Mouse (Mus musculus): ENCODE measurements around the gene Tmem163. TPM values are rescaled to one million over a fixed set of nuclear protein-coding genes. Genes with fewer than 3 reads are reported as not detected.

Tmem163 gene
- polyA plus RNA-seq, 1 experiment from 2014 or later, result 0.62 TPM

DNA sequence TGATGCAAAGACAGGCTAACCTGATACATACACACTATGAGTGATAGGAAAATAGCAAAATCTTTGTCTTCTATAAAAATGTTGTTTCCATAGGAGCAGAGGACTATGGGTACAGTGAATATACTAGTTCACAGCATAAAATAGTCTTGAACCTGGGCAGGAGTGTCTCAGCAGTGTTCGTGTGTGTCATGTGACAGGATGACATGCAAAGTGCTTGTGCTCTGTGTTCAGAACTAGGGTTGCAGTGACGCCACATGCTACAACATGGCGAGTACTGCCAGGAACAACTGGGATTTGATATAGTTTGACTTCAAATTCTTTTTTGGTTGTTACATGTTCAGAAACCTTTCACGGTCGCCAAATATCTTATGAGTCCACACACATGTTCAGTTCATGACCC lies 92.3 kb downstream of the Tmem163 start:
- H3K4me2 ChIP-seq (replicated peaks; ENCODE audit: low read depth, low read length), result no peak overlapping the region
- H3K27ac ChIP-seq (ENCODE audit: low read depth, low read length), result no peak overlapping the region
- H3K36me3 ChIP-seq (ENCODE audit: control insufficient read depth, insufficient read depth, low read length), result no peaks in the 10 kb centered on the region
- peaks cover 9% of the 10 kb centered on the region; the same call in 1 of the 2 replicates for H3K27me3 ChIP-seq (ENCODE audit: control insufficient read depth, insufficient read depth, low read length)
- H3K9me3 ChIP-seq (ENCODE audit: control insufficient read depth, low read length), result no peaks in the 10 kb centered on the region; the same call in 1 of the 2 replicates
- no peaks in the 10 kb centered on the region for H3K4me1 ChIP-seq (ENCODE audit: control insufficient read depth, insufficient read depth, low read length)
- no peak overlapping the region for H3K4me3 ChIP-seq (ENCODE audit: low read length)
- 89% methylated on average over 5 of the region's 5 CpGs for WGBS
- ATAC-seq (ENCODE audit: low FRiP score, low TSS enrichment), result no peak
- no peak overlapping the region for H3K9ac ChIP-seq (ENCODE audit: low read depth, low read length)

DNA sequence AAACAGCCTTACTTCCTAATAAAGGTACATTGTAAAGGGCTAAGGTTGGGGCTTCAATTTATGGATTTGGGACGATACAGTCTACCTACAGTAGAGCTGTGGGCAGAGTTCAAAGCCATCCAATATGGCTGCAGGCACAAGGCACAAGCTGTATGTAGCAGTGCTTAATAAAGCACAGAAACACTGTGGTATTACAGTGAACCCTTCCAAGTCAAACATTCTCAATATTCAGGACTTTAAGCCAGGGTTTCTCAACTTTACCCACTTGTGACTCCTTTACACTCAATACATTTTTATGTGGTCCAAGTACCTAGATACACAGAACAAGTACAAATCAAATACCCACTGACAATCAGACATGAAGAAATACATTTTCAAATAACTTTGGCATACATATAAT lies 93.2 kb downstream of the Tmem163 start:
- no peak for ATAC-seq (ENCODE audit: low FRiP score, low TSS enrichment)
- Histone ChIP-seq H3K4me2 (replicated peaks; ENCODE audit: low read depth, low read length) (no peak overlapping the region), H3K9ac (ENCODE audit: low read depth, low read length) (no peak overlapping the region), H3K27ac (ENCODE audit: low read depth, low read length) (no peak overlapping the region), H3K36me3 (ENCODE audit: control insufficient read depth, insufficient read depth, low read length) (no peaks in the 10 kb centered on the region), H3K4me3 (ENCODE audit: low read length) (no peak overlapping the region), H3K4me1 (ENCODE audit: control insufficient read depth, insufficient read depth, low read length) (no peaks in the 10 kb centered on the region), H3K9me3 (ENCODE audit: control insufficient read depth, low read length) (no peaks in the 10 kb centered on the region; the same call in 1 of the 2 replicates), H3K27me3 (ENCODE audit: control insufficient read depth, insufficient read depth, low read length) (peaks cover 12% of the 10 kb centered on the region; the same call in 1 of the 2 replicates)
- 83% methylated on average over 1 of the region's 1 CpGs for WGBS

DNA sequence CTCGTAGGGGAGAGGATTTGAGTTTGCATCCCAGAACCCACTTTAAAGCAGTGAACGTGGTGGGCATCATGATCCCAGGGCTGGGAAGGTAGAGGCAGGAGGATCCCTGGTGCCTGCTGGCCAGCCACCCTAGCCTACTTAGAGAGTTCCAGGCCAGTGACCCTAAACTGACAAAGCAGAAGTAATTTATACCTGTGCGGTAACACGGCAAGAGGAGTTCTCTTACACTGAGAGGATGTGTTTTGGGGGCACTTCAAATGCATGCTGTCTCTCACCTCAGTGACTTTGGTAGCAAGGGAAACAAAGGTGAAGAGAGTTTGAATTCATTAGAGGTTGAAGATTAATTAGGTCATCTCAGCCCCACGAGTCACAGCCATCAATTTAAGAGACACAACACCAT lies 101.4 kb downstream of the Tmem163 start:
- no peaks in the 10 kb centered on the region for H3K36me3 ChIP-seq (ENCODE audit: control insufficient read depth, insufficient read depth, low read length)
- WGBS, result 32% methylated on average over 5 of the region's 5 CpGs
- H3K4me2 ChIP-seq (replicated peaks; ENCODE audit: low read depth, low read length), result no peak overlapping the region
- H3K9ac ChIP-seq (ENCODE audit: low read depth, low read length), result no peak overlapping the region
- no peaks in the 10 kb centered on the region for H3K9me3 ChIP-seq (ENCODE audit: control insufficient read depth, low read length)
- H3K4me3 ChIP-seq (ENCODE audit: low read length), result no peak overlapping the region
- no peak overlapping the region for H3K27ac ChIP-seq (ENCODE audit: low read depth, low read length)
- ATAC-seq (ENCODE audit: low FRiP score, low TSS enrichment), result peak; percentile 72; the same call in 1 of the 2 replicates
- H3K4me1 ChIP-seq (ENCODE audit: control insufficient read depth, insufficient read depth, low read length), result no peaks in the 10 kb centered on the region
- H3K27me3 ChIP-seq (ENCODE audit: control insufficient read depth, insufficient read depth, low read length), result peaks cover 17% of the 10 kb centered on the region; the same call in 1 of the 2 replicates

DNA sequence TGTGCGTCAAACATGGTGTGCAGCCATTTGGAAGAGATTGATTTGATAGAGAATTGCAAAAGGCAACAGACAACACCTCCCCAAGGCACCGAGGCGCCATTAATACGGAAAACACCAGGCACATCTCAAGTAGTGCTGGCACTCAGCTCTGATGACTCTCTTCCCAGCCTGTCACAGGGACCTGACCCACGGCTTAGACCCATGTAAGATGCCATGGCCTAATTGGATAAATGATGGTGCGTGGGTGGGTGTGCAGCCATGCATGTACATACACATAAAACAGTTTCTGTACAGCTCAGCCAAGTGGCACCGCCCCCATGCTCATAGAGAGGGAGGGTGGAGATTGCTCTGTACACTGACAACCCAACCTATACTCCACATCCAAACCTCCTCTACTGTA lies 102.3 kb downstream of the Tmem163 start:
- peaks cover 15% of the 10 kb centered on the region; the same call in 1 of the 2 replicates for H3K27me3 ChIP-seq (ENCODE audit: control insufficient read depth, insufficient read depth, low read length)
- H3K27ac ChIP-seq (ENCODE audit: low read depth, low read length), result no peak overlapping the region
- no peaks in the 10 kb centered on the region for H3K4me1 ChIP-seq (ENCODE audit: control insufficient read depth, insufficient read depth, low read length)
- 30% methylated on average over 7 of the region's 7 CpGs for WGBS
- peak; percentile 93 for ATAC-seq (ENCODE audit: low FRiP score, low TSS enrichment)
- no peaks in the 10 kb centered on the region for H3K9me3 ChIP-seq (ENCODE audit: control insufficient read depth, low read length)
- H3K4me3 ChIP-seq (ENCODE audit: low read length), result no peak overlapping the region
- H3K9ac ChIP-seq (ENCODE audit: low read depth, low read length), result no peak overlapping the region
- H3K36me3 ChIP-seq (ENCODE audit: control insufficient read depth, insufficient read depth, low read length), result no peaks in the 10 kb centered on the region
- peak overlapping the region; percentile 9; the same call in 1 of the 2 replicates for H3K4me2 ChIP-seq (replicated peaks; ENCODE audit: low read depth, low read length)

DNA sequence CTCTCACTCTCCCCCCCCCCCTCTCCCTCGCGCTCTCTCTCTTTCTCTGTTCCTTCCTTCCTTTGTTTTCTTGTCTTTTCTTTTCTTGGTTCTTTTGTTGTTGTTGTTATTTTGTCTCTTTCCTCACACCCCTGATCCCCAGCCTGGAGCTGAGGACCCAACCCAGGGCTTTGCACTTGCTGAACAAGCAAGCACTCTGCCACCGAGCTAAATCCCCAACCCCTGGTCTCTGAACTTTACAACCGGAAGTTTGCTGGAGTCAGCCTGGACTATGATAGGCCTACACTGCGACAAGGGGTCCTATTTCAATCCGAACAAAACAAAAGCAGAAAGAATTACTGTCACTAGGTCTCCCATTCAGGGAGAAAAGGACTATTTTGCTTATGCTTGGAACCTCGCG lies 102.8 kb downstream of the Tmem163 start:
- Histone ChIP-seq H3K27ac (ENCODE audit: low read depth, low read length) (no peak overlapping the region), H3K36me3 (ENCODE audit: control insufficient read depth, insufficient read depth, low read length) (no peaks in the 10 kb centered on the region), H3K4me1 (ENCODE audit: control insufficient read depth, insufficient read depth, low read length) (no peaks in the 10 kb centered on the region), H3K9ac (ENCODE audit: low read depth, low read length) (no peak overlapping the region), H3K9me3 (ENCODE audit: control insufficient read depth, low read length) (no peaks in the 10 kb centered on the region), H3K4me2 (replicated peaks; ENCODE audit: low read depth, low read length) (peak overlapping the region; percentile 9; the same call in 1 of the 2 replicates), H3K27me3 (ENCODE audit: control insufficient read depth, insufficient read depth, low read length) (peaks cover 14% of the 10 kb centered on the region; the same call in 1 of the 2 replicates), H3K4me3 (ENCODE audit: low read length) (no peak overlapping the region)
- 23% methylated on average over 8 of the region's 8 CpGs for WGBS
- ATAC-seq (ENCODE audit: low FRiP score, low TSS enrichment), result no peak

DNA sequence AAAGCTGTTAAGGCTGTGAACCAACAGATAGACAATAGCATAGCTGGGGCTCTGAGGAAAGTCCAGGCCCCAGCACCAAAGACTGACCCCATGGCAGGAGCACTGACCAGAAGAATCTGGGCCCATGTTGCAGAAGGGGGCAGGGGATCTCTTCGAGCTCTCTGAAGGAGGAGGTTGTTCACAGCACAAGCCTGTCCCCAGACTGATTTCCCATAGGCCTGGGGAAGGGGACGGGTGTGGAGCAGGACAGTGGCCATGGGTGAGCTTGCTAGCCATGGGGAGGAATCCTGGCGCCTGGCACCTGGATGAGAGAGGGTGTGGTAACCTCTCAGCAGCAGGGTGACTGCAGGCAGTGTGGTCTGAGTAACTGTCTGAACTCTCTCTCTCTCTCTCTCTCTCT lies 103.2 kb downstream of the Tmem163 start:
- Histone ChIP-seq H3K4me3 (ENCODE audit: low read length) (no peak overlapping the region), H3K9ac (ENCODE audit: low read depth, low read length) (no peak overlapping the region), H3K36me3 (ENCODE audit: control insufficient read depth, insufficient read depth, low read length) (no peaks in the 10 kb centered on the region), H3K4me1 (ENCODE audit: control insufficient read depth, insufficient read depth, low read length) (no peaks in the 10 kb centered on the region), H3K4me2 (replicated peaks; ENCODE audit: low read depth, low read length) (no peak overlapping the region), H3K27me3 (ENCODE audit: control insufficient read depth, insufficient read depth, low read length) (peaks cover 12% of the 10 kb centered on the region; the same call in 1 of the 2 replicates), H3K9me3 (ENCODE audit: control insufficient read depth, low read length) (no peaks in the 10 kb centered on the region), H3K27ac (ENCODE audit: low read depth, low read length) (no peak overlapping the region)
- peak; percentile 14; the same call in 1 of the 2 replicates for ATAC-seq (ENCODE audit: low FRiP score, low TSS enrichment)
- WGBS, result 29% methylated on average over 3 of the region's 3 CpGs

DNA sequence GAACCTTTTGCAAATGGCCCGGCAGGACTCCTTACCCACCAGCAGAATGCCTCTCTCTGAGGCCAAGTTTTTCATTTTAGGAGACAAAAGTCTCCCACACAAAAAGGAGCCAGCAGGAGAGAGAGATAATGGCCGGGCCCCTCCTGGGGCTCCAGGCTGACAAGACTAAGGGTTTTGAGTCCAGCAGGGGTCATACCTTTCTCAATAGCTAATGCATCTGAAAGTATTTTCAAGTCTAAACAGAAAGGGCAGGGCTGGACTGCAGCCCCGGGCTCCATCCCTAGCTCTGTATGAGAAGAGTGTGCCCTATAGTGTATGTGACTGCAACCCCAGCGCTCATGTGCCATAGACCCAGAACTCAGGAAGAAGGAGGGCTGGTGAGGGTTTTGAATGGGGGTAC lies 103.7 kb downstream of the Tmem163 start:
- H3K36me3 ChIP-seq (ENCODE audit: control insufficient read depth, insufficient read depth, low read length), result no peaks in the 10 kb centered on the region
- no peaks in the 10 kb centered on the region for H3K4me1 ChIP-seq (ENCODE audit: control insufficient read depth, insufficient read depth, low read length)
- 37% methylated on average over 4 of the region's 4 CpGs for WGBS
- no peaks in the 10 kb centered on the region for H3K9me3 ChIP-seq (ENCODE audit: control insufficient read depth, low read length)
- ATAC-seq (ENCODE audit: low FRiP score, low TSS enrichment), result no peak
- no peak overlapping the region for H3K9ac ChIP-seq (ENCODE audit: low read depth, low read length)
- H3K4me3 ChIP-seq (ENCODE audit: low read length), result no peak overlapping the region
- peaks cover 13% of the 10 kb centered on the region; the same call in 1 of the 2 replicates for H3K27me3 ChIP-seq (ENCODE audit: control insufficient read depth, insufficient read depth, low read length)
- no peak overlapping the region for H3K27ac ChIP-seq (ENCODE audit: low read depth, low read length)
- H3K4me2 ChIP-seq (replicated peaks; ENCODE audit: low read depth, low read length), result no peak overlapping the region

DNA sequence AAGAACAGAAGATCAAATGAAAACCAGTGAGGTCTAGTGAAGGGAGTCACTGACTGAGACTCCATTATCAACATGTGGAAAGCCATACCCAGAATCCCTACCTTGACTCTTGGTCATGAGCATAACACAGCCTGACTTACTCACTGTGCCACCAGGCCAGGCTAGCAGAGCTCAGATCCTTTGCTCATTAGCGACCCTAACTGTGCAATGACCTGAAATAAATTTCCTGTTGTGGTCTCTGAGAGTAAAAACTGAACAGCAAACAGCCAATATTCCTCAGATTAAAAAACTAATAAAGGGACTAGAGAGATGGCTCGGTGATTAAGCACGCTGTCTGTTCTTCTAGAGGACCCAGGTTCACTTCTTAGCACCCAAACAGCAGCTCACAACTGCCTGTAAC lies 106.2 kb downstream of the Tmem163 start:
- ATAC-seq (ENCODE audit: low FRiP score, low TSS enrichment), result no peak
- no peak overlapping the region for H3K9ac ChIP-seq (ENCODE audit: low read depth, low read length)
- H3K27me3 ChIP-seq (ENCODE audit: control insufficient read depth, insufficient read depth, low read length), result peaks cover 4% of the 10 kb centered on the region; the same call in 1 of the 2 replicates
- no peaks in the 10 kb centered on the region for H3K4me1 ChIP-seq (ENCODE audit: control insufficient read depth, insufficient read depth, low read length)
- H3K27ac ChIP-seq (ENCODE audit: low read depth, low read length), result no peak overlapping the region
- 78% methylated on average over 3 of the region's 3 CpGs for WGBS
- no peak overlapping the region for H3K4me2 ChIP-seq (replicated peaks; ENCODE audit: low read depth, low read length)
- H3K36me3 ChIP-seq (ENCODE audit: control insufficient read depth, insufficient read depth, low read length), result no peaks in the 10 kb centered on the region
- no peak overlapping the region for H3K4me3 ChIP-seq (ENCODE audit: low read length)
- no peaks in the 10 kb centered on the region for H3K9me3 ChIP-seq (ENCODE audit: control insufficient read depth, low read length)

DNA sequence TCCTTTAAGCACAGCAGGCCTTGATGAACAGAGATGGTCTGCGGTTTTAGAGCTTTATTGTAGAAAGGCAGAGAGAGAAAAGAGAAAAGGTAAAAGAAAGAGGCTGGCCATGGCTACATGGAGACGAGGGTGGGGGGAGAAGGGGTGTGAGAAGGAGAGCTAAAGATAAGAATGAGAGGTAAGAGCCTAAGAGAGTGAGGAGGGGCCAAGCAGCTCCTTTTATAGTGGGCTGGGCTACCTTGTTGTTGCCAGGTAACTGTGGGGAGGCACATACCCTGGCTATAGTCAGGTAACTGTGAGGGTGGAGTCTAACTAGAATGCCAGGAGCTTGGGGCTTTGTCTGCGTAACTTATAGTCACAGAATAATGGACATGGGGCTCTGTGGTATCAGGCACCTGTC lies 110.7 kb downstream of the Tmem163 start:
- ATAC-seq (ENCODE audit: low FRiP score, low TSS enrichment), result no peak
- H3K9ac ChIP-seq (ENCODE audit: low read depth, low read length), result no peak overlapping the region
- 0 out of 2 replicates have a peak, but pooled peaks cover 2% of the 10 kb centered on the region for H3K9me3 ChIP-seq (ENCODE audit: control insufficient read depth, low read length)
- 0 out of 2 replicates have a peak, but pooled peaks cover 4% of the 10 kb centered on the region for H3K27me3 ChIP-seq (ENCODE audit: control insufficient read depth, insufficient read depth, low read length)
- H3K27ac ChIP-seq (ENCODE audit: low read depth, low read length), result no peak overlapping the region
- H3K4me3 ChIP-seq (ENCODE audit: low read length), result no peak overlapping the region
- no peaks in the 10 kb centered on the region for H3K4me1 ChIP-seq (ENCODE audit: control insufficient read depth, insufficient read depth, low read length)
- 81% methylated on average over 3 of the region's 3 CpGs for WGBS
- no peak overlapping the region for H3K4me2 ChIP-seq (replicated peaks; ENCODE audit: low read depth, low read length)
- no peaks in the 10 kb centered on the region for H3K36me3 ChIP-seq (ENCODE audit: control insufficient read depth, insufficient read depth, low read length)

All from kidney, embryonic 14.5 days (tissue).